Mouse (Mus musculus) liver, adult 2 months (tissue): ENCODE results near the gene Ccn5. TPM values are rescaled to one million over a fixed set of nuclear protein-coding genes. Genes with fewer than 3 reads are reported as not detected.
A peak's percentile ranks its signal among the peaks of the same experiment; 100 is the strongest.

Experiments used
- DNase-seq: peaks from one replicate; pipeline ENCODE4 v3.0.0-alpha.2; 2011; ENCODE audit warnings: low read depth, low spot score; ENCODE audit errors: extremely low read depth
- H3K27ac ChIP-seq: fragments of 200-500 bp; replicated peaks from 2 replicates; pipeline ENCODE4 v1.5.1; 2012; ENCODE audit warnings: low read depth, mild to moderate bottlenecking, control low read depth, inconsistent platforms, low read length; ENCODE audit not compliant: insufficient read depth
- H3K27me3 ChIP-seq: fragments of 200-500 bp; 2 replicates; pipeline ENCODE4 v1.6.1; 2012; ENCODE audit warnings: mild to moderate bottlenecking, moderate library complexity, low read length, inconsistent platforms; ENCODE audit not compliant: control insufficient read depth, insufficient read depth
- H3K36me3 ChIP-seq: fragments of 200-500 bp; 2 replicates; pipeline ENCODE4 v1.6.1; 2012; ENCODE audit warnings: low read length, inconsistent platforms; ENCODE audit not compliant: control insufficient read depth, insufficient read depth
- H3K4me1 ChIP-seq: fragments of 200-500 bp; 2 replicates; pipeline ENCODE4 v1.6.1; 2011; ENCODE audit warnings: low read length; ENCODE audit not compliant: control insufficient read depth, insufficient read depth
- H3K4me3 ChIP-seq: fragments of 200-500 bp; 2 replicates; pipeline ENCODE4 v1.5.1; 2011; ENCODE audit warnings: low read depth, mild to moderate bottlenecking, control low read depth, low read length, moderate library complexity; ENCODE audit not compliant: insufficient read depth
- H3K79me2 ChIP-seq: fragments of 200-500 bp; 2 replicates; pipeline ENCODE4 v1.6.1; 2012; ENCODE audit warnings: inconsistent platforms, mild to moderate bottlenecking, low read length, moderate library complexity; ENCODE audit not compliant: control insufficient read depth, insufficient read depth
- H3K9ac ChIP-seq: fragments of 200-500 bp; 2 replicates; pipeline ENCODE4 v1.6.1; 2012; ENCODE audit warnings: low read depth, mild to moderate bottlenecking, control low read depth, inconsistent platforms, low read length
- CTCF ChIP-seq: fragments of 200-500 bp; IDR thresholded peaks from 2 replicates; pipeline ENCODE4 v1.5.1; 2011; ENCODE audit warnings: low read depth, low read length, control low read depth
- POLR2A ChIP-seq: fragments of 200-500 bp; IDR thresholded peaks from 2 replicates; pipeline ENCODE4 v1.6.1; 2011; ENCODE audit warnings: low read length, control low read depth; ENCODE audit not compliant: insufficient read depth; ENCODE audit errors: extremely low read depth
- WGBS: fragments of 180-500 bp; shearing (Covaris S2); methylation state at CpG from one replicate; pipeline ENCODE4 v1.1.7; 2018; 5-methylcytosine and 5-hydroxymethylcytosine counted together
- polyA plus RNA-seq: library from polyadenylated mRNA; depleted of rRNA; stranded (reverse); fragments of >200 nt; gene quantifications from 2 replicates; pipeline ENCODE4 v1.2.3, GENCODE M21; 2012
- total RNA-seq: library from RNA; depleted of rRNA; stranded (reverse); fragments of >200 nt; gene quantifications from 2 replicates; pipeline ENCODE4 v1.2.3, GENCODE M21; 2014

Gene Ccn5
- total and polyA plus RNA-seq, 2 experiments: 0.09 to 0.23 TPM

DNA sequence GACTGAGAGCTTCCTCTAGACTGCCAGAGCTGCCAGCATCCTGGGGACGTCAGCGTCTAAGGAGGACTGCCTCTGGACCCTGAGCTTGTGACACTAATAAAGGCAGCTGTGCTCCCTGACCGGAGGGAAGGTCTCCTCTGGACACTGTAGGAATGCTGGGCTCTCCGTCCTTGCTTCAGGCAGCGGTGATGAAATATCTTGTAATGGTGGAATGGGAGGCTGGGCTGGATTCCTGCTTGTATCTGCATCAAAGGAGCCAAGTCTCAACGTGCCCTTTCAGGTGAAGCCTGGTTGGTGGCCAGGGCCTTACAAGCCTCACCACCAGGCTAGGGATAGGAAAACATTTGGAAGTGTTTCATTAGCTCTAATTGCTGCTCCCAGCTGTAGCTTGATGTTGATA is 33.6 kb upstream of the Ccn5 start:
- DNase-seq: no peak
- H3K36me3 ChIP-seq: no peaks in the 10 kb centered on the region
- no peak overlapping the region for H3K27ac ChIP-seq
- no peaks in the 10 kb centered on the region for H3K4me1 ChIP-seq
- no peak for TF ChIP-seq CTCF
- no peak for TF ChIP-seq POLR2A
- no peak overlapping the region for H3K4me3 ChIP-seq
- WGBS: 89% methylated on average over 6 of the region's 6 CpGs
- H3K9ac ChIP-seq: no peak overlapping the region
- H3K79me2 ChIP-seq: no peaks in the 10 kb centered on the region
- H3K27me3 ChIP-seq: no peaks in the 10 kb centered on the region

DNA sequence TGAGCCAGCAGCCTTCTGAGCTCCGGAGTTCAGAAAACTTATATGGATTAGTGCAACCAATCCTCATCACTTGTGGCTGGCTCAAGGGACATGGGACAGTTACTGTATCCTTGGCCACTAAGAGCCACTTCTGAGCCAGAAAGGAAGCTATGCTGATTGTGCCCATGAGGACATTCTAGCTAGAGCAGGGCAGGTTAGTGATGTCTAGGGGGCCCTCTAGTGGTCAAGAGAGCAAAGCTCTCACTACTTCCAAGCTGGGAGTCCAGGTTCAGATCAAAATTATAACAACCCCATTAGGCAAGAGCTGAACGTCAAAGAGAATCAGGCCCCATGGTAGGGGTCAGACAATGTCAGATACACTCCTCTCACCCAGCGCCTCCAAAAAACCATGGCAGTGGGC is 33.0 kb upstream of the Ccn5 start:
- TF ChIP-seq POLR2A (no peak), CTCF (peak; percentile 60)

DNA sequence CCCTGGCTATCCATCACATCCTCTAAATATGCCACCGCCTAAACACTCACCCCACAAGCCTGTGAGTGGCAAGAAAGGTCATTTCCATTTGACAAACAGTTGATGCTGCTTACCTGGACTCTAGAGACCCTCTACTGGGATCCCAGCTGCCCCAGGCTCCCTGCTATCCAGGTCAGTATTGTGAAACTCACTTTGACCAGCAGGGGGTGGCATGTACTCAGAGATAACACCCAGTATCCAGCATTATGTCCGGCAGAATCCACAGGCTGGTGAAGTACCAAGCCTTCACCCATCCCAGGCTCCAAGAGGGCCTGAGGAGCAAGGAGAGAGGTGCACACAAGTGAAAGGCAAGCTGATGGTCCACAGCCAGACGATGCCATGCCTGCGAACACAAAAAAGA is 32.2 kb upstream of the Ccn5 start:
- no peak overlapping the region for H3K27ac ChIP-seq
- 64% methylated on average over 4 of the region's 4 CpGs for WGBS
- TF ChIP-seq POLR2A (no peak), CTCF (peak; percentile 60)
- H3K4me1 ChIP-seq: no peaks in the 10 kb centered on the region
- no peak overlapping the region for H3K4me3 ChIP-seq
- no peak overlapping the region for H3K9ac ChIP-seq
- H3K27me3 ChIP-seq: no peaks in the 10 kb centered on the region
- H3K79me2 ChIP-seq: no peaks in the 10 kb centered on the region
- H3K36me3 ChIP-seq: no peaks in the 10 kb centered on the region
- DNase-seq: peak; percentile 31

More for the DNA sequence above, 33.0 kb upstream of the Ccn5 start:
- Histone ChIP-seq H3K27me3 (no peaks in the 10 kb centered on the region), H3K4me1 (no peaks in the 10 kb centered on the region), H3K9ac (no peak overlapping the region), H3K36me3 (no peaks in the 10 kb centered on the region), H3K79me2 (no peaks in the 10 kb centered on the region), H3K4me3 (no peak overlapping the region), H3K27ac (no peak overlapping the region)
- 40% methylated on average over 3 of the region's 3 CpGs for WGBS
- peak; percentile 51 for DNase-seq

DNA sequence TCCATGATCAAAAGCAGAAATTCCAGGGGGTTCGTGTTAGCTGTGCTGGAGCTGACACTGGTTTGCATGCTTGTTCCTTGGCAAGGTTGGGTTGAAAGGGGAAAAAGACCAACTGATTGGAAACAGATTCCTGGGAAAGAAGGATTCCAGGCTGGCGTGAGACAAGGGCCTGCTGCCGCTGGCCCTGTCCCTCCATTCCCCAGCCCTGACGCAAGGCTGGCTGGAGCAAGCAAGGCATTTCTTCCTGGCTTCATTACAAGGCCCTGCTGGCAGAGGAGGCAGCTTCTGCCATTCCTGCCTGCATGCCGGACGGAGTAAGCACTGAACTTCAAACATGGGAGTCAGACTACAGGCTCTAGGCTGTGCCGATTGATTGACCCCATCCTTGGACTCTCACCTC is 22.2 kb upstream of the Ccn5 start:
- H3K27ac ChIP-seq: no peak overlapping the region
- no peaks in the 10 kb centered on the region for H3K27me3 ChIP-seq
- WGBS: 62% methylated on average over 7 of the region's 7 CpGs
- H3K4me1 ChIP-seq: no peaks in the 10 kb centered on the region
- TF ChIP-seq POLR2A (no peak), CTCF (no peak)
- no peaks in the 10 kb centered on the region for H3K79me2 ChIP-seq
- H3K9ac ChIP-seq: no peak overlapping the region
- no peak overlapping the region for H3K4me3 ChIP-seq
- no peaks in the 10 kb centered on the region for H3K36me3 ChIP-seq
- no peak for DNase-seq

DNA sequence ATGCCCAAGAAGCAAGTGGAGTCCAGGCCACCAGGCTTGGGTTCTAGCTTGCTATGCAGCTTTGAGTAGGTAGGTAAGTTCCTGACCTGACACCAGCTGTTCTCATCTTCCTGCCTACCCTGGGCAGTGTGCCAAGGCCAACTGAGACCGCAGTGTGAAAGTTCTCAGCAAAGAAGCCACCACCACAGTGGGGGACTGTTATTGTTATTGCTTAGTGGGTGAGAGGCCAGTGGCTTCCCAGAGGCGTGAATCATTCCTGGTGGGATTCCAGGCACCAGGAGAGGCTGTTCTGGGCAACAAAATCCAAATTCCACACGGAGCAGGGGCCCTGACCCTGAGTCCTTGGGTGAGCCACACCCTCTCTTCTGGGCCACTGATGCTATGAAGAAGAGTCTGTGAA is 19.8 kb upstream of the Ccn5 start:
- H3K4me3 ChIP-seq: no peak overlapping the region
- TF ChIP-seq CTCF: no peak
- TF ChIP-seq POLR2A: no peak
- no peaks in the 10 kb centered on the region for H3K79me2 ChIP-seq
- no peaks in the 10 kb centered on the region for H3K36me3 ChIP-seq
- no peak overlapping the region for H3K9ac ChIP-seq
- DNase-seq: no peak
- H3K27ac ChIP-seq: no peak overlapping the region
- H3K4me1 ChIP-seq: no peaks in the 10 kb centered on the region
- H3K27me3 ChIP-seq: no peaks in the 10 kb centered on the region
- 13% methylated on average over 3 of the region's 3 CpGs for WGBS

DNA sequence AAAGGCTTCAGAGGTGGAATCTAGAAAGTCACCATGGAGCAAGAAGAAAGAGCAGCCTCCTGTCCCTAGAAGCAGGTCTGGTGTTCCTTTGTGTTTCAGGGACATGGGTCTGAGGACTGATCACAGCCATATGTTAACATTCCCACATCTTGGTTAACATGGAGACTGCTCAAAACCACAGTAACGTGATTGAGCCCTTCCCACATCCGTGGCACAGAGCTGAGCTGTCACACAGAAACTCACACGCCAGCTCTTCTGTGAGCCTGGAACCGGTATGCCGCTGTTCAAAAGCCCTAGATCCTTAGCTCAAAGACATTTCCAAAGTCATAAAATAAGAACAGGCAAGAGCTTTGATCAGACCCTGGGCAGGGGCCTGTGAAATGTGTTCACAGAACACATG is 19.3 kb upstream of the Ccn5 start:
- Histone ChIP-seq H3K27me3 (no peaks in the 10 kb centered on the region), H3K36me3 (no peaks in the 10 kb centered on the region), H3K79me2 (no peaks in the 10 kb centered on the region), H3K4me3 (no peak overlapping the region), H3K4me1 (no peaks in the 10 kb centered on the region), H3K27ac (no peak overlapping the region), H3K9ac (no peak overlapping the region)
- no peak for DNase-seq
- TF ChIP-seq POLR2A: no peak
- TF ChIP-seq CTCF: no peak
- 92% methylated on average over 5 of the region's 5 CpGs for WGBS
